Mouse (Mus musculus) embryonic fibroblast, embryonic 13.5 days (primary cell): Measurements from ENCODE around the gene Smarca2.

Experiments
- CTCF ChIP-seq: IDR thresholded peaks from 2 replicates; pipeline ENCODE4 v1.5.1; 2011; ENCODE audit warnings: mild to moderate bottlenecking, control low read depth, low read length, moderate library complexity, borderline replicate concordance; ENCODE audit not compliant: insufficient read depth
- POLR2A ChIP-seq: IDR thresholded peaks from 2 replicates; pipeline ENCODE4 v1.6.1; 2011; ENCODE audit warnings: low read depth, mild to moderate bottlenecking, control low read depth, low read length, moderate library complexity

DNA sequence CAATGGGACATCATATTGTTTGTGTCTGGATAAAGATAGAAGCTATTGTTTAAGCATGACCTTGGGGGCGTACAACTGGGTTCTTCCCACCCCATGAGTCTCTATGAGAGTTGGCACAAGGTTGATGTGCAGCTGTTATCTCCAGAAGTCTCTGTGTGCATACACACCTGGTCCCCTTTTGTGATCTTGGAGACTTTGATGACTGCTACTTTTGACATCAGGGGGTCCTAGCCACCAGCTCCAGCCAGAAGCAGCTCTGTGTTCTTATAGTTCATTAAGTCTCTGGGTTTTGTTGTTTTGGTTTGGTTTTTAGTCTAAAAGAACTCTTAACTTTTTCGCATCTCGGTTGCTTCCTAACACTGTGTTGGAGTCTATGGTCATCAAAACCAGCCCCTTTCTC lies 119.8 kb downstream of the Smarca2 start:
- TF ChIP-seq CTCF, result no peak
- no peak for TF ChIP-seq POLR2A
